Mouse (Mus musculus): ENCODE data around the gene Zfp820.
"Not testable (repeated sequence)": the region's sequence is repeated elsewhere in the genome, so short reads cannot be mapped to it uniquely, and the experiment has no call there.

Gene Zfp820

GRCm38 (mm10) chr17:21845545-21846321 is at the start of gene Zfp820:
Zfp820 (minus strand) TSS chr17:21845772.
- DNase-seq (ENCODE audit: low read depth, low spot score) = peak; percentile 40

- DNase-seq (ENCODE audit: low read depth, low spot score) = no peak
Observed at GRCm38 (mm10) chr17:21871256-21871655, 25.7 kb upstream of the Zfp820 start.

GRCm38 (mm10) chr17:21846322-21846582 is 680 bp upstream of the Zfp820 start:
- DNase-seq (ENCODE audit: low read depth, low spot score) = not testable (repeated sequence)

- DNase-seq (ENCODE audit: low read depth, low spot score) = no peak
Observed at GRCm38 (mm10) chr17:21838510-21838909, 7.1 kb downstream of the Zfp820 start.

- DNase-seq (ENCODE audit: low read depth, low spot score) = not testable (repeated sequence)
Observed at GRCm38 (mm10) chr17:21801373-21801772, 44.2 kb downstream of the Zfp820 start.

GRCm38 (mm10) chr17:21792256-21792655 is 53.3 kb downstream of the Zfp820 start:
- DNase-seq (ENCODE audit: low read depth, low spot score) = no peak

GRCm38 (mm10) chr17:21770336-21770735 is 75.2 kb downstream of the Zfp820 start:
- DNase-seq (ENCODE audit: low read depth, low spot score) = no peak
